In the genomic region with DNA sequence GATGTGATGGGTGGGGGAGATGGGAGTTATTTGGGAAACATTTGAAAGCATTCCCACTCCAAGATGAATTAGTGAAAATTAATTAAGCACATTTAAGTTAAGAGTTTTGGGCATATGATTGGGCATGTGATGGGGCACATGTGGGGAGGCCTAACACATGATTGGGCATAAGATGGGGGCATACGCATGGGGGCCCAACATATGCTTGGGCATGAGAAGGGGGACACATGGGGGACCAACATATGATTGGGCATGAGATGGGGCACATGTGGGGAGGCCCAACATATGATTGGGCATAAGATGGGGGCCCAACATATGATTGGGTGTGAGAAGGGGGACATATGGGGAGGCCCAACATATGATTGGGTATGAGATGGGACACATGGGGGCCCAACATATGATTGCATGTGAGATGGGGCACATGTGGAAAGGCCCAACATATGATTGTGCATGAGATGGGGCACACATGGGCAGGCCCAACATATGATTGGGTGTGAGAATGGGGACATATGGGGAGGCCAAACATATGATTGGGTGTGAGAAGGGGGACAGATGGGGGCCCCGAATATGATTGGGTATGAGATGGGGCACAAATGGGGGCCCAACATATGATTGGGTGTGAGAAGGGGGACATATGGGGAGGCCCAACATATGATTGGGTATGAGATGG, we compare ENCODE assay signal across 3 mouse cellular contexts. TPM values are rescaled to one million over a fixed set of nuclear protein-coding genes. Genes with fewer than 3 reads are reported as not detected.
"Had no signal": no experiment of that assay in that cellular context is flagged by ENCODE, and none has a peak within 500 bp of the region (broad histone marks: within the 10 kb centered on the region; RNA-seq: fewer than 3 reads in every experiment).

No protein-coding gene starts in this region.

RNA-seq across cellular contexts. Expression of gene Gm20721, which starts 0.6 kb away (rescaled TPM):
- total RNA-seq: liver, adult 2 months; midbrain, postnatal 0 days had no signal
- polyA plus RNA-seq: lung, adult 2 months had no signal
